Mouse (Mus musculus) C2C12 (cell line): ENCODE results near the gene Cntrob. TPM values are rescaled to one million over a fixed set of nuclear protein-coding genes. Genes with fewer than 3 reads are reported as not detected.
A peak's percentile ranks its signal among the peaks of the same experiment; 100 is the strongest.

ENCODE experiments used
- H3K27me3 ChIP-seq: one replicate; pipeline ENCODE4 v1.6.1; 2011; ENCODE audit not compliant: control insufficient read depth, insufficient read depth, insufficient read length
- H3K36me3 ChIP-seq: one replicate; pipeline ENCODE4 v1.6.1; 2011; ENCODE audit not compliant: control insufficient read depth, insufficient read depth
- H3K4me3 ChIP-seq: one replicate; pipeline ENCODE4 v1.5.1; 2011; ENCODE audit warnings: mild to moderate bottlenecking, control low read depth; ENCODE audit not compliant: poor library complexity, insufficient read depth, severe bottlenecking
- H3K79me2 ChIP-seq: one replicate; pipeline ENCODE4 v1.6.1; 2011; ENCODE audit not compliant: control insufficient read depth, insufficient read depth
- H3K79me3 ChIP-seq: one replicate; pipeline ENCODE4 v1.6.1; 2011; ENCODE audit warnings: low read depth, control low read depth
- H3ac ChIP-seq: one replicate; pipeline ENCODE3; 2011; ENCODE audit warnings: low read depth; ENCODE audit not compliant: control insufficient read depth, insufficient read length
- CEBPB ChIP-seq: IDR thresholded peaks from one replicate; pipeline ENCODE4 v1.6.1; 2011; ENCODE audit warnings: low read depth, mild to moderate bottlenecking, control low read depth, moderate library complexity
- CTCF ChIP-seq: IDR thresholded peaks from one replicate; pipeline ENCODE4 v1.5.1; 2011; ENCODE audit not compliant: control insufficient read depth, insufficient read depth, insufficient read length
- FOSL1 ChIP-seq: IDR thresholded peaks from one replicate; pipeline ENCODE4 v1.8.0; 2011; ENCODE audit warnings: mild to moderate bottlenecking, low read length; ENCODE audit not compliant: poor library complexity, insufficient read depth, severe bottlenecking
- MAX ChIP-seq: IDR thresholded peaks from one replicate; pipeline ENCODE4 v1.6.1; 2011; ENCODE audit warnings: mild to moderate bottlenecking, control low read depth
- MYOD1 ChIP-seq: IDR thresholded peaks from one replicate; pipeline ENCODE4 v1.6.1; 2011; ENCODE audit warnings: low read depth; ENCODE audit not compliant: control insufficient read depth, insufficient read length
- MYOG ChIP-seq: IDR thresholded peaks from one replicate; pipeline ENCODE4 v1.6.1; 2011; ENCODE audit not compliant: control insufficient read depth, insufficient read length; ENCODE audit errors: extremely low read depth
- USF1 ChIP-seq: IDR thresholded peaks from one replicate; pipeline ENCODE4 v1.6.1; 2011; ENCODE audit warnings: low read depth, mild to moderate bottlenecking, control low read depth, moderate library complexity
- polyA plus RNA-seq: library from polyadenylated mRNA; unstranded; fragments of >200 nt; fragmentation: generic; extraction: Trizol; gene quantifications from one replicate; pipeline ENCODE4 v1.2.1, GENCODE M21; 2012; ENCODE audit warnings: missing spikeins

Cntrob gene
- polyA plus RNA-seq, 1 experiment: 9.9 TPM

- peaks cover 72% of the 10 kb centered on the region for H3K36me3 ChIP-seq
These were observed 18.3 kb downstream of the Cntrob start for GRCm38 (mm10) chr11:69305291-69305690.

DNA sequence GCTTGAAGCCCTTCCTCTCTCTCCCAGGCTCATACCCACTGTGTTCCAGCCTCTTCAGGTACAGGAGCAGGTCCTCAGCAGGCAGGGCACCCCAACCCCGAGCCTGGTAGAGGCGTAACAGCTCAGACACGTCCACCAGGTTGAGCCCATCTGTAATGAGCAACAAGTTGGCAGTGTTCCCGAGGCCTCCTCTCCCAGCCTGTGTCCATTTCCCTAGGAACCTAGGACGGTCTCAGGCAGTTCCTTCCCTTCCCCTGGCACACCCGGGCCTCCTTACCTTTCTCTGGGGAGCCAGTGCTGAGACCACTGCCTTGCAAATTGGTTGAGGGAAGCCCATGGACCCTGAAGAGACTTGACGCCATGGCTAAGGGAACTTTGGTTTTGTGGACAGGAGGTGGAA, 20.8 kb downstream of the Cntrob start:
- Histone ChIP-seq H3K27me3 (no peaks in the 10 kb centered on the region), H3K79me3 (no peaks in the 10 kb centered on the region), H3K36me3 (peaks cover 67% of the 10 kb centered on the region), H3K79me2 (no peaks in the 10 kb centered on the region), H3K4me3 (no peak overlapping the region), H3ac (no peak overlapping the region)
- TF ChIP-seq CEBPB: no peak
- TF ChIP-seq FOSL1: no peak
- TF ChIP-seq MYOG: no peak
- no peak for TF ChIP-seq MYOD1
- no peak for TF ChIP-seq CTCF

More at GRCm38 (mm10) chr11:69305291-69305690, 18.3 kb downstream of the Cntrob start:
- Histone ChIP-seq H3ac (no peak overlapping the region), H3K79me2 (no peaks in the 10 kb centered on the region), H3K4me3 (no peak overlapping the region), H3K27me3 (no peaks in the 10 kb centered on the region), H3K79me3 (no peaks in the 10 kb centered on the region)
- TF ChIP-seq MAX: no peak
- TF ChIP-seq MYOD1: no peak
- no peak for TF ChIP-seq CEBPB
- no peak for TF ChIP-seq MYOG
- TF ChIP-seq CTCF: no peak
- no peak for TF ChIP-seq FOSL1
- no peak for TF ChIP-seq USF1

DNA sequence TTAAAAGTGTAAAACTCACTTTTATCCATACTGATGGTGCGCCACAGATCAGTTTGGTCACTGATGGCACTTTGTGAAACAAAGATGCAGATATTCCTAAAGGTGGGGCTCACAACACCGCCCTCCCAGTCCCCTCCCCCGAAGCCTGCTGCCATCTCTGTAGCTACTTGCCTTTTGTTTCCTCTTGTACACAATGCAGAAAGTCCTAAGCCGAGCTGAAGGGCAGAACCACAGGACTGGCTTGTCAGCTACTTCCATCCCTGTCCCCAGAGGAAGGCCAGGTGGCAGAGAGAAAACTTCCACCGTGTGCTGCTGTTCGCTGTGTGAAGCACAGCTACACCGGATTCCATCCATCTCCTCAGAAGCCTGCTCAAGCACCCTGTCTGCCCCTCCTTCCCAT, 25.3 kb downstream of the Cntrob start:
- H3K36me3 ChIP-seq: peaks cover 47% of the 10 kb centered on the region
- H3K79me2 ChIP-seq: no peaks in the 10 kb centered on the region
- no peaks in the 10 kb centered on the region for H3K27me3 ChIP-seq
- TF ChIP-seq MAX (no peak), CEBPB (no peak), USF1 (no peak), FOSL1 (no peak), MYOD1 (no peak), CTCF (no peak), MYOG (no peak)
- no peaks in the 10 kb centered on the region for H3K79me3 ChIP-seq
- no peak overlapping the region for H3K4me3 ChIP-seq
- no peak overlapping the region for H3ac ChIP-seq

- Histone ChIP-seq H3K4me3 (no peak overlapping the region), H3K79me2 (no peaks in the 10 kb centered on the region), H3K79me3 (no peaks in the 10 kb centered on the region), H3K36me3 (peaks cover 42% of the 10 kb centered on the region), H3ac (no peak overlapping the region), H3K27me3 (no peaks in the 10 kb centered on the region)
- TF ChIP-seq MYOG: no peak
- no peak for TF ChIP-seq MYOD1
- no peak for TF ChIP-seq CEBPB
- TF ChIP-seq CTCF: no peak
- no peak for TF ChIP-seq MAX
- no peak for TF ChIP-seq FOSL1
- no peak for TF ChIP-seq USF1
These were observed 25.8 kb downstream of the Cntrob start for GRCm38 (mm10) chr11:69297799-69298198.

DNA sequence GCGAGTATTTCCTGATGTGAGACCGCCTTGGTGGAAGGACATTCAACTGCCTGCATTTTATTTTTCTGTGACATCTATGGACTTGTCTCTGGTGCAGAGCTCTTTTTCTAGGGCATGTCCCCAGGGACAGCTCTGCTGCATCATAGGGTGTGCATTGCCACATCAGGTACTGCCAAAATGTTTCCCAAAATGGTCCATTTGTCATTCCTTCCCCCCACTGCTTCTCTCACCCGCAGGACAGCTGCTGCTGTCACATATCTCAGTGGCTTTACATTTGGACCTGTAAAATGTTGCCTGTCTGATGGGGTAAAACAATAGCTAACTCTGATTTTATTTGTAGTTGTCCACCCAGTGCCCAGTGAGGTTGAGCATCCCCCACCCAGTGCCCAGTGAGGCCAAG, 28.3 kb downstream of the Cntrob start:
- peak; percentile 97 for TF ChIP-seq MYOD1
- no peak for TF ChIP-seq USF1
- peak; percentile 58 for TF ChIP-seq CEBPB
- TF ChIP-seq CTCF: no peak
- TF ChIP-seq MAX: no peak
- TF ChIP-seq FOSL1: no peak
- TF ChIP-seq MYOG: no peak
- H3K27me3 ChIP-seq: no peaks in the 10 kb centered on the region
- no peak overlapping the region for H3K4me3 ChIP-seq
- H3ac ChIP-seq: no peak overlapping the region
- no peaks in the 10 kb centered on the region for H3K79me2 ChIP-seq
- peaks cover 25% of the 10 kb centered on the region for H3K36me3 ChIP-seq
- H3K79me3 ChIP-seq: no peaks in the 10 kb centered on the region

DNA sequence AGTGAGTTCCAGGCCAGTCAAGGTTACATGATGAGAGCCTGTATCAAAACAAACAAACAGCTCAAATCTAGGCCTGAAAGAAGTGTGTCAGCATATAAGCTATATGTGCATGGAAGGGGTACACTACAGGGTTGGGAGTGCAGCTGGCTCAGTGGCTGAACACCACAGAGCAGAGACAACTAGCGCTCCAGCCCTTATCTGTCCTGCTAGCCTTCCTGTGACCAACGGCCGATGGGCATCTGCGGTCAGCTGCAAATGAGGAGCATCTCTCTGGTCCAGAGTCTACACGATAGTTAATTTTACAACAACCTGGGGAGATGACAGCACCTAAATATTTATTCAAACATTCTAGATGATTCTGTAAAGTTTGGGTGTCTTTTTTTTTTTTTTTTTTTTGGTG, 32.5 kb downstream of the Cntrob start:
- no peak overlapping the region for H3K4me3 ChIP-seq
- H3K79me3 ChIP-seq: no peaks in the 10 kb centered on the region
- H3K27me3 ChIP-seq: no peaks in the 10 kb centered on the region
- TF ChIP-seq MYOD1: no peak
- no peak overlapping the region for H3ac ChIP-seq
- H3K36me3 ChIP-seq: no peaks in the 10 kb centered on the region
- no peaks in the 10 kb centered on the region for H3K79me2 ChIP-seq
